Mouse (Mus musculus) brain, embryonic 14.5 days (tissue): ENCODE results near the gene Olfr1164. TPM values are rescaled to one million over a fixed set of nuclear protein-coding genes. Genes with fewer than 3 reads are reported as not detected.

ENCODE experiments used
- DNase-seq: peaks from one replicate; pipeline ENCODE4 v3.0.0-alpha.2; 2011; ENCODE audit warnings: low read depth
- CTCF ChIP-seq: fragments of 200-500 bp; IDR thresholded peaks from 2 replicates; pipeline ENCODE4 v1.5.1; 2012; ENCODE audit warnings: inconsistent platforms, mild to moderate bottlenecking, moderate library complexity, borderline replicate concordance; ENCODE audit not compliant: insufficient read depth, insufficient read length; ENCODE audit errors: extremely low read depth
- POLR2A ChIP-seq: fragments of 200-500 bp; IDR thresholded peaks from 2 replicates; pipeline ENCODE4 v1.6.1; 2012; ENCODE audit warnings: mild to moderate bottlenecking, inconsistent platforms, borderline replicate concordance; ENCODE audit not compliant: poor library complexity, insufficient read depth, insufficient read length, severe bottlenecking; ENCODE audit errors: extremely low read depth
- polyA plus RNA-seq: library from polyadenylated mRNA; depleted of rRNA; stranded (reverse); fragments of >200 nt; gene quantifications from 2 replicates; pipeline ENCODE4 v1.2.3, GENCODE M21; 2012; rRNA removed

Gene Olfr1164
- polyA plus RNA-seq, result not detected in 2 replicates

GRCm38 (mm10) chr2:88093866-88094265 is at the start of gene Olfr1164:
TSS of gene Olfr1164 (minus strand) at chr2:88093966.
- DNase-seq, result no peak

GRCm38 (mm10) chr2:88128172-88128571 is 34.4 kb upstream of the Olfr1164 start, which contains the start of gene Olfr1166:
TSS of gene Olfr1166 (minus strand) at chr2:88128272.
- DNase-seq, result no peak
- TF ChIP-seq POLR2A (no peak), CTCF (no peak)

More at GRCm38 (mm10) chr2:88093866-88094265, at the start of gene Olfr1164:
- TF ChIP-seq CTCF, result no peak

GRCm38 (mm10) chr2:88071730-88072129 is 22.0 kb downstream of the Olfr1164 start, which contains the start of gene Olfr1163:
TSS of gene Olfr1163 (minus strand) at chr2:88071830.
- DNase-seq, result no peak
- TF ChIP-seq POLR2A, result no peak
- TF ChIP-seq CTCF, result no peak

- DNase-seq, result no peak
- TF ChIP-seq POLR2A (no peak), CTCF (no peak)
Observed at GRCm38 (mm10) chr2:88063587-88063986, 30.2 kb downstream of the Olfr1164 start.

GRCm38 (mm10) chr2:88051029-88051428 is 42.7 kb downstream of the Olfr1164 start, which contains the start of gene Olfr1162:
TSS of gene Olfr1162 (minus strand) at chr2:88051129.
- no peak for TF ChIP-seq POLR2A
- TF ChIP-seq CTCF, result no peak
- DNase-seq, result no peak

Other genes starting within 250 kb of the Olfr1164 start
- not detected in 2 replicates for gene Olfr1150-ps1, start 250.0 kb downstream of the Olfr1164 start, polyA plus RNA-seq
- gene Olfr1151, start 238.1 kb downstream of the Olfr1164 start, polyA plus RNA-seq, result not detected in 2 replicates
- not detected in 2 replicates for gene Olfr1152, start 227.5 kb downstream of the Olfr1164 start, polyA plus RNA-seq
- gene Olfr1153, start 199.0 kb downstream of the Olfr1164 start, polyA plus RNA-seq, result not detected in 2 replicates
- gene Olfr1154, start 188.8 kb downstream of the Olfr1164 start, polyA plus RNA-seq, result not detected in 2 replicates
- gene Olfr1155, start 148.8 kb downstream of the Olfr1164 start, polyA plus RNA-seq, result not detected in 2 replicates
- not detected in 2 replicates for gene Olfr1156, start 140.9 kb downstream of the Olfr1164 start, polyA plus RNA-seq
- not detected in 2 replicates for gene Olfr1157, start 125.7 kb downstream of the Olfr1164 start, polyA plus RNA-seq
- gene Olfr74, start 119.3 kb downstream of the Olfr1164 start, polyA plus RNA-seq, result not detected in 2 replicates
- not detected in 2 replicates for gene Olfr1158, start 103.9 kb downstream of the Olfr1164 start, polyA plus RNA-seq
- not detected in 2 replicates for gene Olfr1160, start 85.7 kb downstream of the Olfr1164 start, polyA plus RNA-seq
- gene Olfr1161, start 71.2 kb downstream of the Olfr1164 start, polyA plus RNA-seq, result not detected in 2 replicates
- gene Olfr73, start 56.3 kb downstream of the Olfr1164 start, polyA plus RNA-seq, result not detected in 2 replicates
- not detected in 2 replicates for gene Olfr1162, start 42.8 kb downstream of the Olfr1164 start, polyA plus RNA-seq
- not detected in 2 replicates for gene Olfr1163, start 22.1 kb downstream of the Olfr1164 start, polyA plus RNA-seq
- not detected in 2 replicates for gene Olfr1166, start 34.3 kb upstream of the Olfr1164 start, polyA plus RNA-seq
- gene Olfr1167, start 61.2 kb upstream of the Olfr1164 start, polyA plus RNA-seq, result not detected in 2 replicates
- not detected in 2 replicates for gene Olfr1168, start 87.9 kb upstream of the Olfr1164 start, polyA plus RNA-seq
- gene Olfr1170, start 134.4 kb upstream of the Olfr1164 start, polyA plus RNA-seq, result not detected in 2 replicates
- gene Olfr1173, start 185.9 kb upstream of the Olfr1164 start, polyA plus RNA-seq, result not detected in 2 replicates
- not detected in 2 replicates for gene Olfr1174-ps, start 221.2 kb upstream of the Olfr1164 start, polyA plus RNA-seq
- gene Olfr1175-ps, start 233.2 kb upstream of the Olfr1164 start, polyA plus RNA-seq, result not detected in 2 replicates
- not detected in 2 replicates for gene Olfr1176, start 242.8 kb upstream of the Olfr1164 start, polyA plus RNA-seq